Mouse (Mus musculus): ENCODE results near the gene Tomm40.

The Tomm40 gene

GRCm38 (mm10) chr7:19744590-19745385 lies 29.6 kb upstream of the Tomm40 start:
- DNase-seq (ENCODE audit: low spot score), result no peak

- DNase-seq (ENCODE audit: low spot score), result no peak
These were observed 28.6 kb upstream of the Tomm40 start for GRCm38 (mm10) chr7:19743791-19744190.

- DNase-seq (ENCODE audit: low spot score), result no peak
These were observed 27.2 kb upstream of the Tomm40 start for GRCm38 (mm10) chr7:19742468-19742867.

GRCm38 (mm10) chr7:19741329-19742031 lies 26.2 kb upstream of the Tomm40 start:
- no peak for DNase-seq (ENCODE audit: low spot score)

GRCm38 (mm10) chr7:19740269-19740668 lies 25.0 kb upstream of the Tomm40 start:
- no peak for DNase-seq (ENCODE audit: low spot score)

- no peak for DNase-seq (ENCODE audit: low spot score)
These were observed 23.5 kb upstream of the Tomm40 start for GRCm38 (mm10) chr7:19738771-19739170.

- no peak for DNase-seq (ENCODE audit: low spot score)
These were observed 21.3 kb upstream of the Tomm40 start for GRCm38 (mm10) chr7:19736389-19737057.

- DNase-seq (ENCODE audit: low spot score), result no peak
These were observed 19.0 kb upstream of the Tomm40 start for GRCm38 (mm10) chr7:19734178-19734666.

GRCm38 (mm10) chr7:19726541-19726940 lies 11.3 kb upstream of the Tomm40 start:
- no peak for DNase-seq (ENCODE audit: low spot score)

- no peak for DNase-seq (ENCODE audit: low spot score)
These were observed 8.9 kb upstream of the Tomm40 start for GRCm38 (mm10) chr7:19724167-19724566.

GRCm38 (mm10) chr7:19722754-19723195 lies 7.5 kb upstream of the Tomm40 start:
- DNase-seq (ENCODE audit: low spot score), result no peak

- DNase-seq (ENCODE audit: low spot score), result no peak
These were observed 4.0 kb upstream of the Tomm40 start for GRCm38 (mm10) chr7:19719200-19719599.

GRCm38 (mm10) chr7:19718297-19718952 lies 3.2 kb upstream of the Tomm40 start:
- no peak for DNase-seq (ENCODE audit: low spot score)

- no peak for DNase-seq (ENCODE audit: low spot score)
These were observed 2.1 kb upstream of the Tomm40 start for GRCm38 (mm10) chr7:19717346-19717745.

- DNase-seq (ENCODE audit: low spot score), result no peak
These were observed 1.6 kb upstream of the Tomm40 start for GRCm38 (mm10) chr7:19716822-19717221.

- no peak for DNase-seq (ENCODE audit: low spot score)
These were observed 931 bp upstream of the Tomm40 start for GRCm38 (mm10) chr7:19716055-19716682.

GRCm38 (mm10) chr7:19714836-19715235 lies 402 bp downstream of the Tomm40 start:
- DNase-seq (ENCODE audit: low spot score), result no peak

GRCm38 (mm10) chr7:19713598-19713997 lies 1.6 kb downstream of the Tomm40 start:
- DNase-seq (ENCODE audit: low spot score), result no peak

- DNase-seq (ENCODE audit: low spot score), result no peak
These were observed 2.0 kb downstream of the Tomm40 start for GRCm38 (mm10) chr7:19713196-19713595.

GRCm38 (mm10) chr7:19712414-19712813 lies 2.8 kb downstream of the Tomm40 start:
- no peak for DNase-seq (ENCODE audit: low spot score)

- DNase-seq (ENCODE audit: low spot score), result no peak
These were observed 4.6 kb downstream of the Tomm40 start for GRCm38 (mm10) chr7:19710650-19711049.

- DNase-seq (ENCODE audit: low spot score), result no peak
These were observed 10.0 kb downstream of the Tomm40 start for GRCm38 (mm10) chr7:19705271-19705670.
